Mouse (Mus musculus) heart, embryonic 13.5 days (tissue): Measurements from ENCODE around the gene Rab42. TPM values are rescaled to one million over a fixed set of nuclear protein-coding genes. Genes with fewer than 3 reads are reported as not detected.
A peak's percentile ranks its signal among the peaks of the same experiment; 100 is the strongest.
"Not testable (repeated sequence)": the region's sequence is repeated elsewhere in the genome, so short reads cannot be mapped to it uniquely, and the experiment has no call there.

Experiments used
- ATAC-seq: fragments of 200-750 bp; cut with Nextera tagmentation; 2 replicates; pipeline ENCODE4 v1.8.0; 2017; ENCODE audit warnings: moderate TSS enrichment; ENCODE audit not compliant: insufficient number of reproducible peaks, low FRiP score, low TSS enrichment; ENCODE audit errors: extremely low read depth
- H3K27ac ChIP-seq: fragments of 300-500 bp; sonication (generic); replicated peaks from 2 replicates; pipeline ENCODE4 v1.5.1; 2015; ENCODE audit warnings: moderate library complexity, mild to moderate bottlenecking, inconsistent platforms
- H3K27me3 ChIP-seq: fragments of 300-500 bp; sonication (generic); replicated peaks from 2 replicates; pipeline ENCODE4 v1.6.1; 2015; ENCODE audit warnings: mild to moderate bottlenecking, inconsistent platforms
- H3K36me3 ChIP-seq: fragments of 300-500 bp; sonication (generic); 2 replicates; pipeline ENCODE4 v1.6.1; 2015; ENCODE audit warnings: mild to moderate bottlenecking, inconsistent platforms
- H3K4me1 ChIP-seq: fragments of 300-500 bp; sonication (generic); 2 replicates; pipeline ENCODE4 v1.6.1; 2015; ENCODE audit warnings: inconsistent platforms
- H3K4me2 ChIP-seq: fragments of 300-500 bp; sonication (generic); 2 replicates; pipeline ENCODE4 v1.6.1; 2015; ENCODE audit warnings: inconsistent platforms, mild to moderate bottlenecking, moderate library complexity
- H3K4me3 ChIP-seq: fragments of 300-500 bp; sonication (generic); 2 replicates; pipeline ENCODE4 v1.5.1; 2015; ENCODE audit warnings: moderate library complexity, mild to moderate bottlenecking, inconsistent platforms
- H3K9ac ChIP-seq: fragments of 300-500 bp; sonication (generic); 2 replicates; pipeline ENCODE4 v1.6.1; 2015; ENCODE audit warnings: inconsistent platforms, mild to moderate bottlenecking, moderate library complexity
- H3K9me3 ChIP-seq: fragments of 300-500 bp; sonication (generic); 2 replicates; pipeline ENCODE4 v1.6.1; 2016; ENCODE audit warnings: inconsistent platforms
- WGBS: fragments of 180-500 bp; shearing (Covaris S2); methylation state at CpG from one replicate; pipeline ENCODE4 v1.1.7; 2015; ENCODE audit warnings: mixed read lengths; 5-methylcytosine and 5-hydroxymethylcytosine counted together
- polyA plus RNA-seq: library from polyadenylated mRNA; unstranded; fragments of >200 nt; fragmentation: Nextera tagmentation; extraction: Ambion mirVana; gene quantifications from 2 replicates; pipeline ENCODE4 v1.2.1, GENCODE M21; 2015

The Rab42 gene
- polyA plus RNA-seq, 1 experiment from 2014 or later = 1.1 TPM

GRCm38 (mm10) chr4:132299849-132300248 is 3.3 kb downstream of the Rab42 start:
- H3K27ac ChIP-seq = no peak overlapping the region
- no peaks in the 10 kb centered on the region for H3K36me3 ChIP-seq
- H3K4me3 ChIP-seq = no peak overlapping the region
- peaks cover 19% of the 10 kb centered on the region for H3K4me1 ChIP-seq
- no peaks in the 10 kb centered on the region for H3K27me3 ChIP-seq
- H3K4me2 ChIP-seq = no peak overlapping the region
- WGBS = 97% methylated on average over 1 of the region's 1 CpGs
- no peak for ATAC-seq
- no peak overlapping the region for H3K9ac ChIP-seq
- H3K9me3 ChIP-seq = no peaks in the 10 kb centered on the region

DNA sequence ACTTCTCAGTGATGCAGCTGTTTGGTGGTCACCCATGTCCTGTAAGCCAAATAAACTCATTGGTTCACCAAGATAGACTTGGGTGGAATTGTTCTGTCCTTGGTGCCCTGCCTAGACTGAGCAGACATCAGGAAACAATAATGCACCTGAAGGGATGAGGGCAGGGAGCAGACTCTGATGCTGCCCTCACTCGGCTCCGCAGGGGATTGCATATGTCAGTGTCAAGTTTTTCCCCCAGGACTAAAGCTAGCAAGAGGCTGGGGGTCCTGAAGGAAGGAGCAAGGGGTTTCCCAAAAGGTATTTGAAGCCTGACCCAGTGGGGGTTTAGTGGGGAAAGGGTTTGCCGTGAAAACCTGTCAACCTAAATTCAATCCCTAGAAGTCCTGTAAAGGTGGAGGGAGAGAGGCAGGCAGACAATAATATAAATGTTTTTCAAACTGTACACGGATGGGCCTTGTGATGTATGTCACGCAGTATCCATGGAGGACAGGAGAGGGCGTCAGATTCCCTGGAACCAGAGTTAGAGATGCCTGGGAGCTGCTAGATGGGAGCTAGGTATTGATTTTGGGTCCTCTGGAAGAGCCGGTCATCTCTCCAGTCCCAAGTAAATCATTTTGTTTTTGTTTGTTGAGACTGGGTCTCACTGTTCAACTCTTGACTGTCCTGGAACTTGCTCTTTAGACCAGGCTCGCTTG is 7.3 kb downstream of the Rab42 start:
- peaks cover 5% of the 10 kb centered on the region for H3K9me3 ChIP-seq
- H3K36me3 ChIP-seq = peaks cover 34% of the 10 kb centered on the region
- 44% methylated on average over 8 of the region's 8 CpGs for WGBS
- no peak overlapping the region for H3K9ac ChIP-seq
- no peak for ATAC-seq
- H3K27me3 ChIP-seq = no peaks in the 10 kb centered on the region
- no peaks in the 10 kb centered on the region for H3K4me1 ChIP-seq
- H3K4me3 ChIP-seq = no peak overlapping the region
- no peak overlapping the region for H3K27ac ChIP-seq
- no peak overlapping the region for H3K4me2 ChIP-seq

GRCm38 (mm10) chr4:132293682-132294240 is 9.4 kb downstream of the Rab42 start:
- no peak overlapping the region for H3K27ac ChIP-seq
- H3K4me3 ChIP-seq = no peak overlapping the region
- no peaks in the 10 kb centered on the region for H3K27me3 ChIP-seq
- ATAC-seq = no peak
- peaks cover 5% of the 10 kb centered on the region for H3K9me3 ChIP-seq
- H3K9ac ChIP-seq = no peak overlapping the region
- H3K4me2 ChIP-seq = no peak overlapping the region
- no peaks in the 10 kb centered on the region for H3K4me1 ChIP-seq
- peaks cover 47% of the 10 kb centered on the region for H3K36me3 ChIP-seq
- 73% methylated on average over 7 of the region's 7 CpGs for WGBS

GRCm38 (mm10) chr4:132292988-132293387 is 10.2 kb downstream of the Rab42 start:
- Histone ChIP-seq H3K36me3 (peaks cover 47% of the 10 kb centered on the region), H3K9me3 (peaks cover 5% of the 10 kb centered on the region), H3K27ac (no peak overlapping the region), H3K27me3 (no peaks in the 10 kb centered on the region), H3K4me1 (no peaks in the 10 kb centered on the region), H3K4me3 (no peak overlapping the region), H3K4me2 (no peak overlapping the region), H3K9ac (no peak overlapping the region)
- WGBS = 38% methylated on average over 4 of the region's 4 CpGs
- no peak for ATAC-seq

GRCm38 (mm10) chr4:132291624-132292335 is 11.4 kb downstream of the Rab42 start:
- no peak overlapping the region for H3K9ac ChIP-seq
- no peak overlapping the region for H3K27ac ChIP-seq
- ATAC-seq = no peak
- peaks cover 56% of the 10 kb centered on the region for H3K36me3 ChIP-seq
- no peaks in the 10 kb centered on the region for H3K4me1 ChIP-seq
- WGBS = 83% methylated on average over 12 of the region's 12 CpGs
- peaks cover 5% of the 10 kb centered on the region for H3K9me3 ChIP-seq
- H3K4me3 ChIP-seq = no peak overlapping the region
- no peak overlapping the region for H3K4me2 ChIP-seq
- no peaks in the 10 kb centered on the region for H3K27me3 ChIP-seq

DNA sequence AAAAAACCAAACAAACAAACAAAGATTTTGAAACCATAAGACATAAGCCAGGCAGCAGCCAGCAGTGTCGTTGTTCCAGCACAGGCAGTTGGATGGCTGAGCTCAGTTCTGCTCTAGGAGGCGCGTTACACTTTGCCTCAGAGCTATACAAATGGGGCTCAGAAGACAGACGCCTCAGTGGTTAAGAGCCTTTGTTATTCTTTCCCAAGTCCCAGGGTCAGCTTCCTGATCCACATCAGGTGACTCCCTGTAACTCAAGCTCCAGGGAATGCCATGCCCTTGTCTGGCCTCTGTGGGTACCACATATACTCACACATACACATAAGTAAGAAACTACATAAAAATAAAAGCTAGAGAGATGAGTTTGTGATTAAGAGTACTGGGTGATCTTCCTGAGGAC is 12.1 kb downstream of the Rab42 start:
- Histone ChIP-seq H3K9ac (no peak overlapping the region), H3K4me1 (no peaks in the 10 kb centered on the region), H3K4me2 (no peak overlapping the region), H3K27ac (no peak overlapping the region), H3K4me3 (no peak overlapping the region), H3K36me3 (peaks cover 63% of the 10 kb centered on the region), H3K9me3 (peaks cover 5% of the 10 kb centered on the region), H3K27me3 (no peaks in the 10 kb centered on the region)
- WGBS = 95% methylated on average over 4 of the region's 4 CpGs
- ATAC-seq = no peak

DNA sequence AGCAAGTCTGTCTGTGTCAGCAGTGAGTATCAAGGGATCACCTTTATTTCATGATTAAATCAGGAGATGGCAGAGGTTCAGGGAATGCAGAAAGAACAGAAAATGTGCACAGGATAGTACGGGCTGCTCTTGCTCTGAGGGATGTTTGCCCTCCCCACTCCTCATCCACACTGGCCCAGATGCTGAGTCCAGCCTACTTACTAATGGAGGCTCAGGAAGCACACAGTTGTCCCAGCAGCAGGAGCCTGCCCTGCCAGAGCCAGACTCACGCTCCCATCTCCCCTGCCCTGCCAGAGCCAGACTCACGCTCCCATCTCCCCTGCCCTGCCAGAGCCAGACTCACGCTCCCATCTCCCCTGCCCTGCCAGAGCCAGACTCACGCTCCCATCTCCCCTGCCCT is 14.3 kb downstream of the Rab42 start:
- not testable (repeated sequence) for H3K4me3 ChIP-seq, H3K9ac ChIP-seq, H3K4me1 ChIP-seq, H3K27me3 ChIP-seq, H3K9me3 ChIP-seq, H3K4me2 ChIP-seq, ATAC-seq, H3K27ac ChIP-seq
- WGBS = 81% methylated on average over 4 of the region's 5 CpGs
- peaks cover 75% of the 10 kb centered on the region for H3K36me3 ChIP-seq

- Histone ChIP-seq H3K27ac (no peak overlapping the region), H3K4me3 (no peak overlapping the region), H3K4me2 (peak overlapping the region; percentile 98), H3K4me1 (peaks cover 22% of the 10 kb centered on the region), H3K9ac (peak overlapping the region; percentile 33; the same call in 1 of the 2 replicates), H3K9me3 (no peaks in the 10 kb centered on the region), H3K36me3 (peaks cover 8% of the 10 kb centered on the region), H3K27me3 (no peaks in the 10 kb centered on the region)
- 71% methylated on average over 3 of the region's 3 CpGs for WGBS
- ATAC-seq = no peak
These were observed 27.2 kb downstream of the Rab42 start for GRCm38 (mm10) chr4:132275949-132276348.

GRCm38 (mm10) chr4:132274156-132274862 is 28.9 kb downstream of the Rab42 start, which contains the start of gene Taf12:
TSS of gene Taf12 (plus strand) at chr4:132274375.
- WGBS = under 1% methylated on average over 48 of the region's 48 CpGs
- H3K9ac ChIP-seq = peak within 1 kb of the TSS; percentile 97
- no peaks in the 10 kb centered on the region for H3K27me3 ChIP-seq
- peak within 1 kb of the TSS; percentile 94 for H3K27ac ChIP-seq
- peak within 1 kb of the TSS; percentile 89 for H3K4me3 ChIP-seq
- peak within 1 kb of the TSS; percentile 98 for H3K4me2 ChIP-seq
- H3K36me3 ChIP-seq = peaks cover 3% of the 10 kb centered on the region; the same call in 1 of the 2 replicates
- peak; percentile 90 for ATAC-seq
- H3K9me3 ChIP-seq = no peaks in the 10 kb centered on the region
- H3K4me1 ChIP-seq = peaks cover 27% of the 10 kb centered on the region

- H3K9me3 ChIP-seq = no peaks in the 10 kb centered on the region
- H3K9ac ChIP-seq = peak overlapping the region; percentile 97
- no peaks in the 10 kb centered on the region for H3K27me3 ChIP-seq
- peaks cover 27% of the 10 kb centered on the region for H3K4me1 ChIP-seq
- peak overlapping the region; percentile 98 for H3K4me2 ChIP-seq
- no peak for ATAC-seq
- no peak overlapping the region for H3K27ac ChIP-seq
- WGBS = 53% methylated on average over 2 of the region's 2 CpGs
- H3K4me3 ChIP-seq = peak overlapping the region; percentile 89
- peaks cover 3% of the 10 kb centered on the region; the same call in 1 of the 2 replicates for H3K36me3 ChIP-seq
These were observed 30.0 kb downstream of the Rab42 start for GRCm38 (mm10) chr4:132273166-132273565.
